Mouse (Mus musculus) myocyte (in vitro differentiated cells): ENCODE results near the gene Cluh.
A peak's percentile ranks its signal among the peaks of the same experiment; 100 is the strongest.

ENCODE experiments used
- CEBPB ChIP-seq: IDR thresholded peaks from 2 replicates; pipeline ENCODE4 v1.6.1; 2011; ENCODE audit warnings: mild to moderate bottlenecking, moderate library complexity; ENCODE audit not compliant: poor library complexity, insufficient read depth, severe bottlenecking
- E2F4 ChIP-seq: IDR thresholded peaks from one replicate; pipeline ENCODE4 v1.6.1; 2011; ENCODE audit warnings: mild to moderate bottlenecking, control low read depth, moderate library complexity; ENCODE audit not compliant: insufficient read depth
- MAX ChIP-seq: IDR thresholded peaks from one replicate; pipeline ENCODE4 v1.6.1; 2011; ENCODE audit warnings: low read depth, mild to moderate bottlenecking, control low read depth
- MYOD1 ChIP-seq, 3 experiments: IDR thresholded peaks; one replicate each; pipeline ENCODE4 v1.6.1; 2011; ENCODE audit warnings: control low read depth in 2 of 3, low read depth in 2 of 3, mild to moderate bottlenecking in 2 of 3, moderate library complexity in 1 of 3; ENCODE audit not compliant: insufficient read length in 2 of 3, control insufficient read depth in 1 of 3
- MYOG ChIP-seq, 3 experiments: IDR thresholded peaks; one replicate each; pipeline ENCODE4 v1.6.1; 2011; ENCODE audit warnings: control low read depth in 2 of 3, low read depth in 2 of 3, mild to moderate bottlenecking in 2 of 3; ENCODE audit not compliant: insufficient read length in 2 of 3, control insufficient read depth in 1 of 3, insufficient read depth in 1 of 3
- POLR2A ChIP-seq: IDR thresholded peaks from one replicate; pipeline ENCODE4 v1.6.1; 2011; ENCODE audit warnings: low read depth, mild to moderate bottlenecking, control low read depth, moderate library complexity; ENCODE audit not compliant: insufficient read length
- TCF12 ChIP-seq: IDR thresholded peaks from one replicate; pipeline ENCODE4 v1.6.1; 2011; ENCODE audit warnings: mild to moderate bottlenecking, control low read depth; ENCODE audit not compliant: poor library complexity, insufficient read depth, severe bottlenecking

DNA sequence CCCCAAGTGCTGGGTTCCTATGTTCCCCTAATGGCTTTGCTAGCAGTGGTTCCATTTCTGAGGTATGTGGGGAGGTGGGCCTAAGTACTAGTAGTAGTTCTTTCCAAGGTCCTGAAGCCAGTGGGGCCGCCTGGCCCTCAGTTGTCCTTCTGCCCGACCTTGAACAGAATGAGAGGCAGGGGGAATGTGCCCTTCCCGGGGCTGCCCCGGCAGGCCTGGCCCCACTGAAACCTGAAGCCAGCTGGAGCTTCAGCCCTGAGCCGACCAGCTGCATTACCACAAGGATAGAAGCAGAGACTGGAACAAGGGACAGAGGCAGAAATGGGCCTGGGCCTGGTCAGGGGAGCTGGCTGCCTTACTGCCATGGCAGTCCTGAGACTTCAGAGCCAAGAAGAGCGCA is 4.1 kb downstream of the Cluh start:
- TF ChIP-seq POLR2A (no peak), MYOD1 (IDR thresholded peaks at IDR 0.05; ENCODE audit: control insufficient read depth in 1 of 3, insufficient read length in 2 of 3, low read depth in 2 of 3) (peak in 1 of 3 experiments; percentile 28), CEBPB (no peak), TCF12 (no peak), MYOG (IDR thresholded peaks at IDR 0.05; ENCODE audit: control insufficient read depth in 1 of 3, insufficient read depth in 1 of 3, insufficient read length in 2 of 3, low read depth in 2 of 3) (peak in 1 of 3 experiments; percentile 70), E2F4 (no peak), MAX (no peak)
